ENCODE assay signal across 9 mouse cellular contexts in the genomic region with DNA sequence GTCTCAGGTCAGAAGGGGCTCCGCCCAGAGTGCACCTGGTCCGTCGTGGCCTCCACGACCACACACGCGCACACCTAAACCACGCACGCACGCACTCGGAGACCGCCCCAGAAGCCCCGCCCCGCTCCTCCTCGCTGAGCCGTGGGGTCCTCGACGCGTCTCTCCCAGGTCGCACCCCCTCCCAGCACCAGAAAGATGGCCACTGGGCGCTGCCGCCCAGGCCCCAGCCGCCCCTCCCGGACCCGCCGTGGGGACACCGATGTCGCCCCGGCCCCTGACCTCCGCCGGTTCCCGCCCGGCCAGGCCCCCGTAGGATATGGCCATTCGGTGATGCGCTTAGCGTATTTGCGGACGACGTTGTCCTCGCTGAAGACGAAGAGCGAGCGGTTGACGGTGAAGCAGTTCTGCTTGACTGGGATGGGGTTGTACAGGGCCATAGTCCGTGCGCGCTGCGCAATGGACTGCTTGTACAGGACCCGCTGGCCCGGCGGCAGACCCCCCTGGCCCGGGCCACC. TPM values are rescaled to one million over a fixed set of nuclear protein-coding genes. Genes with fewer than 3 reads are reported as not detected.
A peak's percentile ranks its signal among the peaks of the same experiment; 100 is the strongest.
DNase-seq lines count a peak whose midpoint lies in the region; ATAC-seq and TF ChIP-seq lines count a peak whose summit lies in the region.
"Had no signal": no experiment of that assay in that cellular context is flagged by ENCODE, and none has a peak within 500 bp of the region (broad histone marks: within the 10 kb centered on the region; RNA-seq: fewer than 3 reads in every experiment).

No protein-coding gene starts in this region.

- peak overlapping the region; percentile 96 for H3K4me2 ChIP-seq in heart, embryonic 11.5 days
- H3K4me2 ChIP-seq in embryonic facial prominence, embryonic 15.5 days (replicated peaks), result peak overlapping the region; percentile 99
- H3K4me2 ChIP-seq in stomach, postnatal 0 days (replicated peaks; ENCODE audit: low read depth), result peak overlapping the region; percentile 83

- no peak overlapping the region for H3K27ac ChIP-seq in heart, embryonic 11.5 days (ENCODE audit: low read depth, low read length)
- no peak overlapping the region for H3K27ac ChIP-seq in embryonic facial prominence, embryonic 15.5 days (replicated peaks)
- peak overlapping the region; percentile 80 for H3K27ac ChIP-seq in midbrain, embryonic 10.5 days (replicated peaks)
- H3K27ac ChIP-seq in stomach, postnatal 0 days (replicated peaks), result no peak overlapping the region

- TF ChIP-seq CTCF in stomach, postnatal 0 days (IDR thresholded peaks at IDR 0.05; ENCODE audit: low read depth), result no peak

- peaks cover 33% of the 10 kb centered on the region for H3K27me3 ChIP-seq in heart, embryonic 11.5 days (ENCODE audit: control insufficient read depth, insufficient read depth, low read length)
- peaks cover 25% of the 10 kb centered on the region for H3K27me3 ChIP-seq in embryonic facial prominence, embryonic 15.5 days
- H3K27me3 ChIP-seq in midbrain, embryonic 10.5 days (ENCODE audit: low read depth, poor library complexity, severe bottlenecking), result peaks cover 36% of the 10 kb centered on the region
- H3K27me3 ChIP-seq in stomach, postnatal 0 days (ENCODE audit: control insufficient read depth, insufficient read depth, low read length), result no peaks in the 10 kb centered on the region
- H3K27me3 ChIP-seq: CH12.LX had no signal

- no peak for DNase-seq in heart, adult 9 months (ENCODE audit: low spot score in 2 of 2)
- DNase-seq in MN1 (ENCODE audit: low spot score), result peak; percentile 35
- DNase-seq in layer of hippocampus, adult 18-20 months (ENCODE audit: low spot score in 2 of 2), result peak; percentile 37 to 60
- peak; percentile 51 for DNase-seq in midbrain, embryonic 10.5 days (ENCODE audit: low spot score)
- DNase-seq in stomach, postnatal 0 days (ENCODE audit: low spot score), result peak; percentile 16
- DNase-seq in adrenal gland, postnatal 36 days, result no peak

- ATAC-seq in heart, embryonic 11.5 days (replicated peaks; ENCODE audit: insufficient number of reproducible peaks, low FRiP score, low TSS enrichment), result peak; percentile 18; the same call in 1 of the 2 replicates
- peak; percentile 39 for ATAC-seq in embryonic facial prominence, embryonic 15.5 days (ENCODE audit: insufficient number of reproducible peaks, low FRiP score, low TSS enrichment, low read depth)
- 0 out of 2 replicates have a peak, but pooled peaks have one; percentile 13 for ATAC-seq in stomach, postnatal 0 days (ENCODE audit: low FRiP score, low TSS enrichment)

- no peaks in the 10 kb centered on the region for H3K9me3 ChIP-seq in heart, embryonic 11.5 days (replicated peaks; ENCODE audit: control insufficient read depth, low read length)
- no peaks in the 10 kb centered on the region for H3K9me3 ChIP-seq in embryonic facial prominence, embryonic 15.5 days (replicated peaks)
- no peaks in the 10 kb centered on the region for H3K9me3 ChIP-seq in midbrain, embryonic 10.5 days (replicated peaks)
- no peaks in the 10 kb centered on the region for H3K9me3 ChIP-seq in stomach, postnatal 0 days (ENCODE audit: control insufficient read depth, low read length)

- H3K9ac ChIP-seq in heart, embryonic 11.5 days (ENCODE audit: low read depth, low read length), result no peak overlapping the region
- H3K9ac ChIP-seq in embryonic facial prominence, embryonic 15.5 days, result no peak overlapping the region
- no peak overlapping the region for H3K9ac ChIP-seq in stomach, postnatal 0 days (ENCODE audit: low read length)

- no peaks in the 10 kb centered on the region for H3K36me3 ChIP-seq in heart, embryonic 11.5 days (ENCODE audit: control insufficient read depth, insufficient read depth, low read length)
- no peaks in the 10 kb centered on the region for H3K36me3 ChIP-seq in embryonic facial prominence, embryonic 15.5 days
- H3K36me3 ChIP-seq in midbrain, embryonic 10.5 days, result no peaks in the 10 kb centered on the region
- no peaks in the 10 kb centered on the region for H3K36me3 ChIP-seq in stomach, postnatal 0 days (ENCODE audit: control insufficient read depth, insufficient read depth, low read length)

- peaks cover 14% of the 10 kb centered on the region for H3K4me1 ChIP-seq in heart, embryonic 11.5 days (ENCODE audit: control insufficient read depth, insufficient read depth, low read length)
- H3K4me1 ChIP-seq in embryonic facial prominence, embryonic 15.5 days, result peaks cover 22% of the 10 kb centered on the region
- H3K4me1 ChIP-seq in midbrain, embryonic 10.5 days, result peaks cover 20% of the 10 kb centered on the region
- peaks cover 4% of the 10 kb centered on the region; the same call in 1 of the 2 replicates for H3K4me1 ChIP-seq in stomach, postnatal 0 days (replicated peaks; ENCODE audit: control insufficient read depth, insufficient read depth)

- TF ChIP-seq EP300 in stomach, postnatal 0 days (optimal IDR thresholded peaks at IDR 0.05), result no peak

- WGBS in heart, embryonic 11.5 days (ENCODE audit: insufficient replicate concordance), result under 1% methylated on average over 51 of the region's 52 CpGs
- WGBS in embryonic facial prominence, embryonic 15.5 days, result under 1% methylated on average over 52 of the region's 52 CpGs
- WGBS in midbrain, embryonic 10.5 days, result under 1% methylated on average over 52 of the region's 52 CpGs
- WGBS in stomach, postnatal 0 days, result under 1% methylated on average over 51 of the region's 52 CpGs

- peak overlapping the region; percentile 58 for H3K4me3 ChIP-seq in heart, embryonic 11.5 days (ENCODE audit: low read depth, low read length)
- peak overlapping the region; percentile 57 for H3K4me3 ChIP-seq in embryonic facial prominence, embryonic 15.5 days (replicated peaks)
- peak overlapping the region; percentile 82 for H3K4me3 ChIP-seq in midbrain, embryonic 10.5 days
- peak overlapping the region; percentile 46 for H3K4me3 ChIP-seq in stomach, postnatal 0 days (ENCODE audit: low read depth, low read length)

RNA-seq across cellular contexts. Expression of a gene that starts 0.4 kb away (rescaled TPM):
- 0.23 and 0.32 TPM in 2 replicates for polyA plus RNA-seq in heart, embryonic 11.5 days (2014; fragmentation: Nextera tagmentation; extraction: Ambion mirVana)
- 1.2 and 1.3 TPM in 2 replicates for polyA plus RNA-seq in embryonic facial prominence, embryonic 15.5 days (2015; fragmentation: Nextera tagmentation; extraction: Ambion mirVana)
- 10 to 100 TPM; 71.1 to 71.2 TPM for total RNA-seq in layer of hippocampus, adult 18-20 months (2021)
- polyA plus RNA-seq in midbrain, embryonic 10.5 days (2016; fragmentation: Nextera tagmentation; extraction: Ambion mirVana), result 1.6 and 2.5 TPM in 2 replicates
- 0.74 and 0.87 TPM in 2 replicates for polyA plus RNA-seq in stomach, postnatal 0 days (2015; fragmentation: Nextera tagmentation; extraction: Ambion mirVana)
- total RNA-seq in adrenal gland, postnatal 36 days (2021), result 1 to 10 TPM; 1.3 to 1.9 TPM

Comparison
In these comparisons a context has a peak if more than half of its experiments do, and no peak if none do; other contexts are left out.
1. DNase-seq: peak in MN1 (single experiment), layer of hippocampus, adult 18-20 months (2 of 2), midbrain, embryonic 10.5 days (single experiment) and stomach, postnatal 0 days (single experiment); none in heart, adult 9 months (0 of 2) and adrenal gland, postnatal 36 days (0 of 2).
2. Peak in every context shown above with its lines, with median percentiles within 50 percentile points of each other: ATAC-seq, H3K4me2 ChIP-seq and H3K4me3 ChIP-seq.